Mouse (Mus musculus) granulocyte monocyte progenitor cell, adult 5-6 weeks (primary cell): ENCODE data around the gene Slc22a3. TPM values are rescaled to one million over a fixed set of nuclear protein-coding genes. Genes with fewer than 3 reads are reported as not detected.

Experiments used
- total RNA-seq, 2 experiments: library from RNA; stranded (forward) in 1 of 2; stranded (reverse) in 1 of 2; fragments of 200-712, 200-1000 nt in 1 of 2; fragments of >200 nt in 1 of 2; fragmentation: Nextera tagmentation in 1 of 2; gene quantifications; 2 replicates each; pipeline ENCODE4 v1.2.3; 2014 to 2017

Slc22a3 gene
- total RNA-seq, 2 experiments from 2014 or later: 2.6 to 9.1 TPM

Other genes starting within 250 kb of the Slc22a3 start
- gene Map3k4, start 188.9 kb downstream of the Slc22a3 start, total RNA-seq (2014; fragmentation: Nextera tagmentation): 9.4 and 22.7 TPM in 2 replicates
- gene Map3k4, start 188.9 kb downstream of the Slc22a3 start, total RNA-seq (2017): 22.9 and 34.1 TPM in 2 replicates
- gene Plg, start 129.1 kb downstream of the Slc22a3 start, total RNA-seq (2014; fragmentation: Nextera tagmentation): not detected in 2 replicates
- gene Plg, start 129.1 kb downstream of the Slc22a3 start, total RNA-seq (2017): not detected in 2 replicates
- not detected in 2 replicates for gene Slc22a2, start 76.4 kb upstream of the Slc22a3 start, total RNA-seq (2014; fragmentation: Nextera tagmentation)
- gene Slc22a2, start 76.4 kb upstream of the Slc22a3 start, total RNA-seq (2017): not detected in 2 replicates
- gene Slc22a1, start 168.1 kb upstream of the Slc22a3 start, total RNA-seq (2014; fragmentation: Nextera tagmentation): not detected in 2 replicates
- not detected in 2 replicates for gene Slc22a1, start 168.1 kb upstream of the Slc22a3 start, total RNA-seq (2017)